Mouse (Mus musculus): ENCODE measurements around the gene Zfp668. TPM values are rescaled to one million over a fixed set of nuclear protein-coding genes. Genes with fewer than 3 reads are reported as not detected.
A peak's percentile ranks its signal among the peaks of the same experiment; 100 is the strongest.

Gene Zfp668
- 15.7 and 21.7 TPM in 2 replicates for polyA plus RNA-seq (2016; fragmentation: Nextera tagmentation; extraction: Ambion mirVana)

DNA sequence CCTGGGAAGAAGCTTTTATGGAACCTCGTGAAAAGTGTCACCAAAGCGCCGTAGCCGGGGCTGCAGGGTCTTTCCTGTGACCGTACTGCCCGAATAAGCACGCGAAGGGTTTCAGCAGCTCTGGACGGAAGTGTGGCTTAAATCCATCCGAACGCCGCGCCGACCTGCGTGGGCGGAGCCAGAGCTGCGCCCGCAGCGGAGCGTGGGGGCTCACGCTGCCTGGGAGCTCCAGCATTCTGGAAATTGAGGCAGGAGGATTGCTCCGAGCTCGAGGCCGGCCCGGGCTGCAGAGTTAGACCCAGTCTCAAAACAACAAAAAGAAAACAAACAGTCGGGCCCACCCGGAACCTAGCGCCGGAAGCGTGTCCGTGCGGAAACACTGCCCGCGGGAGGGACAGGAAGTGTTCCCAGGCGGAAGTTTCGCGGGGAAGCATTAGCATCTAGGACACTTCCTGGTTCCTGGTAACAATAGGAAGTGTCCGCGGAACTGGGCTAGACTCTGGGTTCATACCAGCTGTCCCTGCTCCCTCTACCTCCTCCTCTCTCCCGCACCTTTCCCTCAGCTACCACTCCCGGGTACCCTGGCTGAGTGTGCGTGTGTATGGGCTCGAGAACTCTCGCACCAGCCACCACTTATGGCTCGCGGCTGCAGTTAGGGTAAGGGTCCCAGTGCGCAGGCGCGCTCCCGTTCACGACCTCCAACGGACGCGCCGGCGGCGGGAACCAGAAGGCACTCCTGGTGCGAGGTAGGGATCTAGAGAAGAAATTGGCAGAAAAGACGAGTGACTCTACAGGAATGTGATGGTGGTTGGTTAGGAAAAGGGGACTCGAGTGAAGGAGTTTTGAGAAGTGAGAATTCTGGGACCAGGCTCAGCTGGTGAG lies at the start of gene Zfp668:
Gene Zfp668, minus strand, starts transcription at position 362 of the 882 bp plus-strand sequence.
- no peaks in the 10 kb centered on the region for H3K27me3 ChIP-seq (ENCODE audit: insufficient read depth, poor library complexity, severe bottlenecking)
- H3K4me3 ChIP-seq = peak within 1 kb of the TSS; percentile 92
- H3K9me3 ChIP-seq = no peaks in the 10 kb centered on the region
- H3K27ac ChIP-seq = peak within 1 kb of the TSS; percentile 98
- WGBS = under 1% methylated on average over 60 of the region's 60 CpGs
- peak; percentile 96 for DNase-seq (ENCODE audit: low spot score)
- peaks cover 46% of the 10 kb centered on the region for H3K36me3 ChIP-seq
- H3K4me1 ChIP-seq = peaks cover 18% of the 10 kb centered on the region

DNA sequence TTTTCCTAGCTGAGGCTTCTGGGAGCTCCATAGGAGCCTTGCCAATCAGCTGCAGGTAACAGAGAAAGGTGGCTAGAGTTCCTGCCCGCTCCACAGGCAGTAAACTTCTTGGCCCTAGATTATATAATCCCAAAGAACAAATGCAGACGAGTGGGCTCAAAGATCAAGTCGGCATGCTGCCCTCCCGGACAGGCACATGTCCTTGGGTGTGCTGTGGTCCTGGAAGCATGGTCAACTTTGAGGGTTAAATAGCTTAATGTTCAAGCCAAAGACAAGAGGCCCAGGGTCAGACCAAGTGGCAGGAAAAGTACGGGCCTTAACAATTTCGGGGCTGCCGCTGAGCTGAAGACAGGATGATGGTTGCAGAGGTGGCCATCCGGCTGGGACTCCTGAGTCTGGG lies 49.4 kb upstream of the Zfp668 start:
- Histone ChIP-seq H3K4me3 (no peak overlapping the region), H3K27me3 (ENCODE audit: insufficient read depth, poor library complexity, severe bottlenecking) (peaks cover 31% of the 10 kb centered on the region), H3K36me3 (peaks cover 49% of the 10 kb centered on the region), H3K27ac (no peak overlapping the region), H3K4me1 (peaks cover 23% of the 10 kb centered on the region), H3K9me3 (no peaks in the 10 kb centered on the region)
- no peak for DNase-seq (ENCODE audit: low spot score)
- 91% methylated on average over 8 of the region's 8 CpGs for WGBS

DNA sequence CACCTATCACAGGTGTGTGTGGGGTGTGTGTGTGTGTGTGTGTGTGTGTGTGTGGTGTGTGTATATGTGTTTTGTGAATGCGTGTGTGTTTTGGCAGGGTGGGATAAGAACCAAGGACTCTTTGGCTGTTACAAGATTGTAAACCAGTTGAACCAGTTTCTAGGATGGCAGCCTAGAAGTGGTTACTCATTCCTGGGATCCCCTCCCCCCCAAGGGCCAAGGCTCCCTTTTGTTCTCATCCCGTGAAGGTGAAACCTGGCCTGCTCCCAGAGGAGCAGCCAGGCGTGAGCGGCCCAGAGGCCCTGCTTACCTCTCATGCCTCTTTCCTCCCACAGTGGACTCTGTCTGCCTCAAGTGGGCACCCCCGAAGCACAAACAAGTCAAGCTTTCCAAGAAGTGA lies 48.6 kb upstream of the Zfp668 start:
- H3K27ac ChIP-seq = no peak overlapping the region
- DNase-seq (ENCODE audit: low spot score) = no peak
- no peak overlapping the region for H3K4me3 ChIP-seq
- peaks cover 25% of the 10 kb centered on the region for H3K27me3 ChIP-seq (ENCODE audit: insufficient read depth, poor library complexity, severe bottlenecking)
- no peaks in the 10 kb centered on the region for H3K9me3 ChIP-seq
- peaks cover 56% of the 10 kb centered on the region for H3K36me3 ChIP-seq
- peaks cover 22% of the 10 kb centered on the region for H3K4me1 ChIP-seq
- WGBS = 73% methylated on average over 5 of the region's 5 CpGs

DNA sequence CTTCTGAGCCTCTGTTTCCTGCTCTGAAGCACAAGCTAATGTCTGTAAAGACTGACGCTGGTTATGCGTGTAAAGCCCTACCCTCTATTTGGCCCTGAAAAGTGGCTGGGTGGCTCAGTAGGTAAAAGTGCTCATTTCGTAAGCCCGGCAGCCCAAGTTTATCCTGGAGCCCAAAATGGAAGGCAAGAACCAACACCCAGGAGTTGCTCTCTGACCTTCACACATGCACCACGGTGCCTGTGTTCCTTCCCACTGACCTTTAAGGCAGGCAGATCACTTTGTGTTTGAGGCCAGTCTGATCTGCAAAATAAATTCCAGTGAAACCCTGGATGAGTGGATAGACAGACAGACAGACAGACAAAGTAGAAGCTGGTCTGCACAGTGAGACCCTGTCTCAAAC lies 47.1 kb upstream of the Zfp668 start:
- Histone ChIP-seq H3K27me3 (ENCODE audit: insufficient read depth, poor library complexity, severe bottlenecking) (peaks cover 10% of the 10 kb centered on the region), H3K27ac (no peak overlapping the region), H3K9me3 (no peaks in the 10 kb centered on the region), H3K36me3 (peaks cover 61% of the 10 kb centered on the region), H3K4me1 (peaks cover 7% of the 10 kb centered on the region; the same call in 1 of the 2 replicates), H3K4me3 (no peak overlapping the region)
- DNase-seq (ENCODE audit: low spot score) = no peak
- 88% methylated on average over 5 of the region's 5 CpGs for WGBS

DNA sequence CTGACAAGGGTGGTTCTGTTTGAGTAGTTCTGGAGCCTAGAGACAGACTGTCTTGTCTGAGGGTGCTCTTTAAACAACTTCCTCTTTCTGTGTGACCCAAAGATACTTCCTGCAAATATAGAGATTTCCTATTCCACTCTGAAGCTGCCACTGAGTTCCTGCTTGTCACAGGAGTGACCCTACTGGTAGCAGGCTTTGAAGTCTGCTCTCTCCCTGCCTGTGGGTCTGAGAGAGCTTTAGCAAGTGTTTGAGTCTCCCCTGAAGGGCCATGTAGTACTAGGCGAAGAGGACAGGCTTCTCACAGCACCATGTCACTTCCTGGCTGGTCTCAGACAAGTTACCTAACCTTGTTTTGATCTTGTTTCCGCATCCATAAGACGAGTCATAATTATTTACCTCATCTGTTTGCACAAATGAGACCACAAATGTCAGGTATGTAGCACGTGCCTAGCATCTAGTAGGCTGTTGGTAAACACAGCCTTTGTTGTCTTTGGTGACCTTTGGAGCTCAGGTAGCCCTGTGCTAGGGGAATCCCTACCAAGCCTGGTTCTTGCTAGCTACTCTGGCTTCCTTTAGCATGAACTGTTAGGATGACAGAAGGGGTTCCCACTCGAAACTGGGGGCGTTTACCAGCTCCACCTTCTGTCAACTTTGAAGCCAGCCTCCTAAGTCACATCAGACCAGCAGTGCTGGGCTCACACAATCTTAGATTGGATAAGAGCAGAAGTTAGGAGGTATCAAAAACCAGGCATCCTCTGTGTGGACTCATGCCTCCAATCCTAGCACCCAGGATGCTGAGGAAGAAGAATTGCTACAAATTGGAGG lies 46.0 kb upstream of the Zfp668 start:
- 79% methylated on average over 6 of the region's 6 CpGs for WGBS
- 0 out of 2 replicates have a peak, but pooled peaks cover 5% of the 10 kb centered on the region for H3K4me1 ChIP-seq
- H3K27ac ChIP-seq = no peak overlapping the region
- no peak overlapping the region for H3K4me3 ChIP-seq
- no peaks in the 10 kb centered on the region for H3K9me3 ChIP-seq
- peaks cover under 1% of the 10 kb centered on the region; the same call in 1 of the 2 replicates for H3K27me3 ChIP-seq (ENCODE audit: insufficient read depth, poor library complexity, severe bottlenecking)
- peaks cover 65% of the 10 kb centered on the region for H3K36me3 ChIP-seq
- DNase-seq (ENCODE audit: low spot score) = no peak

DNA sequence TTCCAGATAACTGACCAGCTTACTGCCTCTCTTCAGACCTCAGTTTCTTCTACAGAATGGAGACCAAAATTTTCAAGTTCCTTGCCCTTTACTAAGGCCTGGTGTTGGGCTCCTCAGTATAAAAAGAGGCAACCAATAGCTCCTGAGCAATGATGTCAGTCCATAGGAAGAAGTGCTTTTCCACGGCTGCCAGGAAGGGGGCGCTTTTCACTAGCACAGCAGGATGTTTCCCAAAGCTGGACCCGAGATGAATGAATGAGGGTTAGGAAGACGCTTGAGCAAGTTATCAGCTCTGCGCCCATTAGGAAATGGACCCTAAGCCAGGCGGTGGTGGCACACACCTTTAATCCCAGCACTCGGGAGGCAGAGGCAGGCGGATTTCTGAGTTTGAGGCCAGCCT lies 44.9 kb upstream of the Zfp668 start:
- H3K27ac ChIP-seq = no peak overlapping the region
- 0 out of 2 replicates have a peak, but pooled peaks cover 5% of the 10 kb centered on the region for H3K4me1 ChIP-seq
- no peak overlapping the region for H3K4me3 ChIP-seq
- peaks cover 68% of the 10 kb centered on the region for H3K36me3 ChIP-seq
- 63% methylated on average over 8 of the region's 8 CpGs for WGBS
- H3K9me3 ChIP-seq = no peaks in the 10 kb centered on the region
- no peaks in the 10 kb centered on the region for H3K27me3 ChIP-seq (ENCODE audit: insufficient read depth, poor library complexity, severe bottlenecking)
- no peak for DNase-seq (ENCODE audit: low spot score)

DNA sequence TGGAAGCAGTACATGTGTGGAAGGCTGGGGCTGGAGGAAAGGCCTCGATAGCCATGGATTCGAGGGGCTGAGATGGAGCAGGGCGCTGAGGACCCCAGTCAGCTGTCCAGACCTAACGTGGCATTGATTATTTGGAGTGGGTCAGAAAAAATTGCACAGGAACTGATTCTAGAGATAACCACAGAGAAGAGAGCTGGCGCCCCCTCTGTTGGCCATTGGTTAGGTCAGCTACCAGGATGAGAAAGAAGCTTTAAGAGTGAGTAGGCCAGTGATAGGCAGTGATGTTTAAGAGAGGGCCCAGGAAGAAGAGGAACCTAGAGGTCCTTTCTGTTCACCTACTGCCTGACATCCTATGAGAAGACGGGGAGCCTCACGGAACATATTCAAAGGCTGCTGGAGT lies 42.7 kb upstream of the Zfp668 start:
- Histone ChIP-seq H3K4me3 (no peak overlapping the region), H3K4me1 (0 out of 2 replicates have a peak, but pooled peaks cover 5% of the 10 kb centered on the region), H3K27ac (no peak overlapping the region), H3K27me3 (ENCODE audit: insufficient read depth, poor library complexity, severe bottlenecking) (no peaks in the 10 kb centered on the region), H3K36me3 (peaks cover 66% of the 10 kb centered on the region), H3K9me3 (no peaks in the 10 kb centered on the region)
- no peak for DNase-seq (ENCODE audit: low spot score)
- WGBS = 71% methylated on average over 7 of the region's 7 CpGs

DNA sequence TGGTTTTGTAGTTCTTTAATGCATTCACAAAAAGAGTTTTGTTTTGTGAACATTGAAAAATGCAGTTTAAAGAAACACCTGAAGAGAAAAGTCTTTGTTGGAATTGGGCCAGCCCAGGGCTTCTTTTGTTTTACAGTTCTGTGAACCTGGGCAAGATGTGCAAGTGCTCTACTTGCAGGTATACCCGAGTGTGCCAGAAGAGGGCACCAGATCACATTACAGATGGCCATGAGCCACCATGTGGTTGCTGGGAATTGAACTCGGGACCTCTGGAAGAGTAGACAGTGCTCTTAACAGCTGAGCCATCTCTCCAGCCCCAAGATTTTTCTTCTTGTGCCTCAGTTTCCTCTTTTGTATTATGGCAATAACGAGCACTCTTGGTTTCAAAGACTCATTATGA lies 41.6 kb upstream of the Zfp668 start:
- no peaks in the 10 kb centered on the region for H3K9me3 ChIP-seq
- H3K27ac ChIP-seq = no peak overlapping the region
- 50% methylated on average over 3 of the region's 3 CpGs for WGBS
- DNase-seq (ENCODE audit: low spot score) = no peak
- no peaks in the 10 kb centered on the region for H3K27me3 ChIP-seq (ENCODE audit: insufficient read depth, poor library complexity, severe bottlenecking)
- no peak overlapping the region for H3K4me3 ChIP-seq
- H3K36me3 ChIP-seq = peaks cover 61% of the 10 kb centered on the region
- H3K4me1 ChIP-seq = peaks cover 2% of the 10 kb centered on the region

DNA sequence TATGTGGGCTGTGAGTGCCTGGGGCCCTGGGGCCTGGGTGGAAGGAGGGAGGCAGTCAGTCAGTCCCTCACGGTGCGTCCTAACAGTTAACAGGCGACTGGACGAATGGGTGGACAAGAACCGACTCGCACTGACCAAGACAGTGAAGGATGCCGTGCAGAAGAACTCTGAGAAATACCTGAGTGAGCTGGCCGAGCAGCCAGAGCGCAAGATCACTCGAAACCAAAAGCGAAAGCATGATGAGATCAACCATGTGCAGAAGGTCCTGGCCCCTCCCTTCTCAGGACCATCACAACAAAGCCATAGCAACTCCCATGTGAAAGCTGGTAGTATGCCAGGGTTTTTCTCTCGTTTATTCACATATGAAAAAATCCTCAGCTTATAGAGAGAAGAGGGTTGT lies 38.7 kb upstream of the Zfp668 start:
- DNase-seq (ENCODE audit: low spot score) = no peak
- H3K9me3 ChIP-seq = no peaks in the 10 kb centered on the region
- no peak overlapping the region for H3K27ac ChIP-seq
- peaks cover 11% of the 10 kb centered on the region for H3K4me1 ChIP-seq
- H3K4me3 ChIP-seq = no peak overlapping the region
- no peaks in the 10 kb centered on the region for H3K27me3 ChIP-seq (ENCODE audit: insufficient read depth, poor library complexity, severe bottlenecking)
- 91% methylated on average over 12 of the region's 12 CpGs for WGBS
- peaks cover 42% of the 10 kb centered on the region for H3K36me3 ChIP-seq

DNA sequence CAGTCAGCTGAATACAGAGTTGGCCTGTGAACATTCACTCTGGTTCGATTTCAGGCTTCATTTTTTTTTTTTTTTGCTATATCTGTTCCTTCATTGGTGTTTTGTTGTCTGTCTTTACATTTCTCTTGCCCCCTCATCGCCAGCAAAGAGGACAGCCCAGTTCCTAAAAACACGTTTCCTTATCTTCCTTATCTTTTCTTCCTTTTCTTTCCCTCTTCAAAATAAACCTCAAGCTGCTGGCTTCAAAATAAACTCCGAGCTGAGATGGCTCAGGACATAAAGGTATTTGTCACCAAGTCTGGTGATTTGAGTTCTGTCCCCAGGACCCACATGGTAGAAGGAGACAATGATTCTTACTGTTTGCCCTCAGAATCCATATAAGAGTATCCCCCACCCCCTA lies 36.3 kb upstream of the Zfp668 start:
- peaks cover 53% of the 10 kb centered on the region for H3K36me3 ChIP-seq
- WGBS = 16% methylated on average over 4 of the region's 4 CpGs
- peak overlapping the region; percentile 90 for H3K4me3 ChIP-seq
- no peaks in the 10 kb centered on the region for H3K27me3 ChIP-seq (ENCODE audit: insufficient read depth, poor library complexity, severe bottlenecking)
- peaks cover 11% of the 10 kb centered on the region for H3K4me1 ChIP-seq
- H3K9me3 ChIP-seq = no peaks in the 10 kb centered on the region
- peak overlapping the region; percentile 91 for H3K27ac ChIP-seq
- no peak for DNase-seq (ENCODE audit: low spot score)

DNA sequence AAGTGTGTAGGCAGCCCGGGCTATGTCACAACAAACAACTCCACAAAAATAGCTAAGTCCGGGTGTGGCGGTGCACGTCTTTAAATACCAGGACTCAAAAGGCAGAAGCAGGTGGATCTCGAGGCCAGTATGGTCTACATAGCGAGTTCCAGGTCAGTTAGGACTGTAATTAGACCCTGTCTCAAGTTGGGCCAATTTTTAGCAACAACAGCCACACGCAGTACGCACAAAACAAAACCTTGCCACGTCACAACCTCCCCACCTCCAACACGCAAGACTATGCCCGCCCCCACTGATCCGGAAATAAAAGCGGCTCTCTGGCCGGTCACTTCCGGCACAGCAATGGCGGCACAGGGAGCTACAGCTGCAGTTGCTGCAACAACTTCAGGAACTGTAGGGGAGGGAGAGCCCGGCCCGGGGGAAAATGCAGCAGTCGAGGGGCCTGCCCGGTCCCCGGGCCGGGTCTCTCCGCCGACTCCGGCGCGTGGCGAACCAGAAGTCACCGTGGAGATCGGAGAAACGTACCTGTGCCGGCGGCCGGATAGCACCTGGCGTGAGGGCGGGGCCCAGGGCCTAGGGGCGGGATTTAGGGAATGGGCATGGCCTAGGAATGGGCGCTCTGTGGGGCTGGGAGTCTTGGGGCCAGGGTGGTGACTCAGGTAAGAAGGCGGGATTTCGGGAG lies 35.7 kb upstream of the Zfp668 start, which contains the start of gene Kat8:
Gene Kat8, plus strand, starts transcription at position 327 of the 682 bp plus-strand sequence.
- peaks cover 55% of the 10 kb centered on the region for H3K36me3 ChIP-seq
- H3K9me3 ChIP-seq = no peaks in the 10 kb centered on the region
- peak within 1 kb of the TSS; percentile 91 for H3K27ac ChIP-seq
- H3K27me3 ChIP-seq (ENCODE audit: insufficient read depth, poor library complexity, severe bottlenecking) = no peaks in the 10 kb centered on the region
- DNase-seq (ENCODE audit: low spot score) = peak; percentile 97
- H3K4me1 ChIP-seq = peaks cover 11% of the 10 kb centered on the region
- 1% methylated on average over 40 of the region's 40 CpGs for WGBS
- peak within 1 kb of the TSS; percentile 90 for H3K4me3 ChIP-seq

DNA sequence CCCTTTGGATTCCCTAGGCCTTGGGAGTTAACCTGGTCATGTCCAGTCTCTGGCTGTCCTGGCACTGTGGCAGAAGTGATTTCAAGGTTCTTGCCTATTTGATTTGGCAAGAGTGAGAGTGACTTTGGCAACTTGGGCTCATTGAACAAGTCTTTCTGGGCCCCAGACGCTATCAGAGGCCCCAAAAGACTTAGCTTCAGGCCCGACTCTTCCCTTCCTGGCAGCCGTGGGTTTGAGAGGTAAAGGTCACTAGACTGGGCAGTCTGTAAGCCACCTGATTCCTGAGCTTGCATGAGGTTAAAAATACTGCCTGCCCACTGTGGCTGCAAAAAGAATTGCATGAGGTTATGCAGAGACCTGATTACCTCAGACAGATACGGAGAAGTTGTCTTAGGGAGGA lies 32.0 kb upstream of the Zfp668 start:
- Histone ChIP-seq H3K27me3 (ENCODE audit: insufficient read depth, poor library complexity, severe bottlenecking) (no peaks in the 10 kb centered on the region), H3K36me3 (peaks cover 50% of the 10 kb centered on the region), H3K27ac (no peak overlapping the region), H3K9me3 (no peaks in the 10 kb centered on the region), H3K4me3 (no peak overlapping the region), H3K4me1 (peaks cover 22% of the 10 kb centered on the region)
- DNase-seq (ENCODE audit: low spot score) = no peak
- WGBS = 83% methylated on average over 4 of the region's 4 CpGs
